Mouse (Mus musculus) cerebellum, postnatal 14 days (tissue): Measurements from ENCODE around the gene Cdh26.

Experiments
- DNase-seq, 2 experiments: peaks; one replicate each; pipeline ENCODE4 v3.0.0; 2021; ENCODE audit warnings: mixed read lengths in 2 of 2

The Cdh26 gene

DNA sequence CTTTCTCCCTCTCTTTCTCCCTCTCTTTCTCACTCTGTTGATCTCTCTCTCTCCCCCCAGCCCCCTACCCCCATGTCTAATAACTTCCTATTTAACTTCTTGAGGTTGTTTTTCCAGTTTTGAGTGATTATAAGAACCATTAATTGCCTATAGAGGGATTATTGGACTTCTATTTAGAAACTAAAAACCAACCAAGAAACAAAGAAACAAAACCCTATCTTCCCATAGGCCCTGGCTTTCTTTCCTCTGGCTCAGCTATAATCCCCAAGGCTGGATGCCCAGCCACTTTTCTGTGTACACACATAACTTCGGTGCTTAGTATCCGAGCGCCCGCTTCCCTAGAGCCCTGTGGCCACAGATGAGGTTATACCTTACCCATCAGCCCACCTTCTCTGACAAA lies at the start of gene Cdh26:
TSS of gene Cdh26 (plus strand) at position 301 of the 400 bp plus-strand sequence.
- DNase-seq: no peak

DNA sequence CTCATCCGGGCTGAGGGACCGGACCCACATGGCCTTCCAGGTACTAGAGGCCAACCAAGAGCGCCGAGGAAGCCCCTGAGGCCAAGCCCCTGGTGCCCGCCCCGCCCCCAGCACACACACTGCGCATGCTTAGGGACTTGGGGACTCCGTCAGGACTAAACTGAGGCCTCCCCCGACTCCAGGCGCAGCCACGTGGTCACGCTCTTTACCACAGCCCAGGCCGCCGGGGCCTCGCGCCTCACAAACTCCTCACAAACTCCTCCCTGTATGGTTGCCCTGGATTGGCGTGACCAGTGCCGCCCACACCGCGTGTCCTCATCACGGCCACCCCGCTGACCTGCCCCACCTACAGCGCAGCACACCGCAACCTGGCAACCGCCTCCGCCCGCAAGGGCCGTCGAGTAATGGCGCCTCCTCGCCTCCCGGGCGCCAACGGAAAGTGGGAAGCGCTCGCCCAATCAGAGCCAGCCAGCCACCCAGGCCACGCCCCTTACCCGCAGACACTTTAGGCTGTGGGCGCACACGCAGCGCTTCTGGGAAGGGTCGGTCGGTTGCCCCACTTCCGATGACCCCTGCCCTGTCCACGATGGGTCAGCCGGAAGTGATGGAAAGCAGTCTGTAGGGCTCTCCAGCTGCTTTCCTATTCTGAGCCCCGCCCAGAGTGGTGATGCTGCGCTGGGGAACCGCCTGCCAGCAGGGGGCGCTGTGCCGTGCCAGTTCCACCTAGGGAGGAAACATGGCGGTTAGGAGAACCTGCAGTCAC lies 23.1 kb upstream of the Cdh26 start, which contains the start of gene Sycp2:
TSS of gene Sycp2 (minus strand) at position 633 of the 763 bp plus-strand sequence.
- no peak for DNase-seq

DNA sequence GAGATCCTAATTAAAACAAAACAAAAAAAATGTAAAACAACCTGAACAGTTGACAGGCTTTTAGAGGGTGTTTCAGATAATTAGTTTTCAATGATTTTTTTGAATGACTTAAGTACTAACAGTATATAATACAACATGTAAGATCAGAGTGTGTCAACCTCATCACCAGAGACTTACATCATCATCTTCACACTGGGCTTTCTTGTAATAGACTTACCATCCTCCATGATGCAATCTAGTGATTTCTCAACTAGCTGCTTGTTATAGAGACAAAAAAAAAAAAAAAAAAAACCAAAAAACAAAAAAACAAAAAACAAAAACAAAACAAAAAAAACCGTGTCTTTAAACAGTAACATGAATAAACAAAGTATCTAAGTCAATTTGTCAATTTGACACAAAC lies 21.3 kb upstream of the Cdh26 start:
- DNase-seq: no peak

DNA sequence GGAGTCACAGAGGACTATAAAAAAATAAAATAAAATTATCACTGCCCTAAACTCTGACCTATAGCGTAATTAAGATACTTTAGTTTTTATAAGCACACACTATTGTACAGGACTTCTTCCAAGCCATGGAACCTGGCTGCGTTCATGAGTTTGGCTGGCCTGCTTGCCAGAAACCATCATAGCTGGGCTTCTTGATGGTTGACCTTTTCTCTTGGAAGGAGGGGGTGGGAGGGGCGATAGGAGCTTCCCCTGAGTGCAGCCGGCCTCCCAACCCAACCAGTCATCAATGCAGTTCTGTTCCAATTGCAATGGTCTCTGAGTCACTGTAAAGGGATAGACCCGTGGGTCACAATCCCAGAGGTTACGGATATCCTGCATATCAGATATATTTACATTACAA lies 20.0 kb upstream of the Cdh26 start:
- no peak for DNase-seq

DNA sequence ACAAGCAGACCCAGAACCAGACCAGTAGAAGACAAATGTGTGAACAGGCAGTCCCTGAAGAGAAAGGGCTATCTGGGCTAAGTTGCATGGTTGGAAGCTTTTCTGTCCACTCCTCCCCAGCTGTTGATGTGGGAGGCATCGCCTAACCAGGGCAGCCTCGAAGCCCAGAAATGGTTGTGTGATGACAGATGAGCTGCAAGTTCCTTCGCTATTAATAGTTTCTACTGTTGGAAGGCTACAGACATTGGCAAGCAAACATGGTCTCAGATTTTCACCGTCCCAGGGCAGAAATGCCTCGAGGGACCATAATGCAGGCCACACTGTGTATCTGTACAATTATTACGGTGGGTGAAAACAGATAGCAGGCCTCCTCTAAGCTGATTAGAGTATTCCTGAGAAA lies 17.7 kb upstream of the Cdh26 start:
- no peak for DNase-seq

DNA sequence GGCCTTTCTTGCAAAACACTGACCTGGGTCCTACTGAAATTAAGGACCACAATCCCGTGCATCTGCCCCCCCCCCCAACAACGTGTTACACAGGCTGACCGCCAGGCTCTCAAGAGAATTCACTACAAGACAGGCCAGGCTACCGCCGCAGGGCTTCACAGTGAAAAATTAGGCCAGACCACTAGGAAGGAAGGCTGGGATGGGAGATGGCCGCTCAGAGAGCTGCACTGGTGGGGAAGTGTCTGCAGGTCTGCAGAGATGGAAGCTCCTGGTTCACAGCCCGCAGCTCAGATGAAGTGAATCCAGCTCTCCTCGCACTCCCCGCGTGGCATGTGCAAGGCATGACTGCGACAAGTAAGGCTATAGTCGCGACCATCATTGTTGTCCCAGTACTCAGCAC lies 17.2 kb upstream of the Cdh26 start:
- peak in 1 of 2 experiments; percentile 28 for DNase-seq

DNA sequence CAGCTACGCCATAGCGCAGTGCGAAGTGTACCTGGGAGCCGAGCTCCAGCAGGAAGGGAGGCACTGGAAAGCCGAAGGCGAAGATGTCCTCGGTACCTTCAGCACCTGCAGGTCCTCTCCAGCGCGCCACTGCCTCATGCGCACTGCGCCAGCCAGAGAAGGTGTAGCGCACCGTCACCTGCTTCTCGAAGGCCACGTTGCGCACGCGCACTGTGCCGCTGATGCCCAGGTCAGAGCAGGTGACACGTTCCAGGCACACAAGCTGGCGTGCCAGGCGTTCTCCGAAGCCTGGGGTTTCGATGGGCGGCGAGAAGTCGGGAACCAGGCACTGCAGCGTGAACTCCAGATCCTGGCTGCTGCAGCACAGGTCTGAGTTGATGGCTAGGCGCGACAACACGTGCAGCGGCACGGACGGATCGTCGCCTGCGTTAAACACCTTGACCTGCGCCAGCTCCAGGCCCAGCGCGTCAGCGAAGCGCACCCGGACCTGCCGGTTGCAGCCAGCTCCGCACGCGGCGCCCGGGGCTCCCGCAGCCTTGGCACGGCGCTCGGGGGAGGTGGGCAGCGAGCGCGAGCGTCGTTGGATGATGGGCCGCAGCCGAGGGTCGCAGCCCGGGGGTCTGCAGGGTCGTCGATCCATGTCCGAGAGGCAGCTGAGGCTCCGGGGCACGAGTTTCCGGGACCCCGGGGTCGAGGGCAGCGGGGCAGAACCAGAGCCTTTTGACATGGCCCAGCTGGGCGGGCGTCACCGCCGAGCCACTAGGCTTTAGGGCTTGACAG lies 16.7 kb upstream of the Cdh26 start:
- DNase-seq: peak; percentile 54 to 61

DNA sequence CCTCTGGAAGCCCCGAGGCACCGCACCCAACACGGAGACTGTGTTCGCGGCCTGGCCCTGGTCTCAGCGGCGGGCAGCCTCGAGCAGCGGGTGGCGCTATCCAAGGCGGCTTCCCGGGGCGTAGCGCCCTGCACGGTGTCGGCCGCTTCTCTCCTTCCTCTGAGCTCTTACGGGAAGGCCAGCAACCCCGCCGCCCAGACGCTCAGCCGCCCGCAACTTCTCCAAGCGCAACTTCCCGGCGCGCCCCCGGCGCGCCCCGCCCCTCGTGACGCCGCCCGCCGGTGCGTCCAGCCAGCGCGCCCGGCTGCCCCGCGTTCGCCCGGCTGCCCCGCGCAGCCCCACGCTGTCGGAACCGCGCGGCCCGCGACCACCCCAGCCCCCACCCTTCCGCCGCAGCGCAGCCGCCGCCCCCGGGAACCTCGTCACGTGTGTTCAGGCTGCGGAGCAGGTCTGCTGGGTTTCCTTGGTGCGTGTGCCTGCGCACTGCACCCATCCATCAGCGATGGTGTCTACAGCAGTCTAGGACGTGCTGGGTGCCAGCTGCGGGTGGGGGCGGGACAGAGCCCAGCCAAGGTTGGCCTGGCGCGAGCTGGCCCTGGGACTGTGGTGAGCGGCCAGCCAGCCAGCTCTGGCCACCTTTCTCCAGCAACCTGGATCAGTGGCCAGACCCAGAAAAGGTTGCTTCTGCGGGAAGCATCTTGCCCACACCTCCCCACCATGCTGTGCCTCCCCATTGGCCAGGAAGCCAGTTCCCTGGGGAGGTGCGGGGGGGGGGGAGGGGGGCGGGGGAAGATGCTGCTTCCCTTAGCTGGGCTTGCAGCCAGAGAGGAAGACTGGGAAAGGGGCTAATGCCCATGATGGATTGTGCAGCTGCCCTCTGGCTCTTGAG lies 15.8 kb upstream of the Cdh26 start, which contains the start of the genes Ppp1r3d and Fam217b:
TSS of gene Ppp1r3d (minus strand) at position 212 of the 889 bp plus-strand sequence.
TSS of gene Fam217b (plus strand) at position 264 of the 889 bp plus-strand sequence.
- DNase-seq: peak; percentile 54 to 57

DNA sequence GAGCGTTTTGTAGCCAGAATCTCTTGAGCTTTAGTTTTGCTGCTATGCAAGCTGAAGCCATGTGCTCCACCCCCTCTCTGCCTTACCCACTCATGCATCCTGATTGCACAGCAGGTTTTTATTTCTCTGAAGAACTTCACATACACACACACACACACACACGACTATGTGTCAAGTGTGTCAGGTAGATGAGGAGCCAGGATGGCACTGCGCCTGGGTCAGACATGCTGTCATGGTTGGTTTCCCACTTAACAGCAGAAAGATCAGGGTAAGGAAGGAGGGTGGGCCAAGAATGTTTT lies 15.2 kb upstream of the Cdh26 start:
- DNase-seq: peak in 1 of 2 experiments; percentile 54

DNA sequence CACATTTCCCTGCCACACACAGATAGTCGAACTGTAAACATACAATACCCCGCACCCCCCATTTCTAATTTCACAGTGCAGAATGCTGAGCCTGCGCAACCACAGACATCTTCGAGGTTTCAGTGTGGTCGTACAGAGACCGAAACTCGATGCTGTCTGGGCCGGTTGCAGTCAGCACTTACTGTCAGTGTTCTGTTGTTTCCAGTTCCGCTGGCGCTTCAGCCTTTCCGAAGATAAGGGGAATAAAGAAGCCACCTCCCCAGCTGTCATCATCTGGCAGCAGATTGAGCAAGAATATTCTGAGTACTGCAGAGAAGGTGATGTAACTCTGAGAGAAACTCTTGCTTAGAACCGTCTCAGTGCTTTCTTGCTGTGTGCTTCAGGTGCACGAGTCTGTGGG lies 13.9 kb upstream of the Cdh26 start:
- no peak for DNase-seq

DNA sequence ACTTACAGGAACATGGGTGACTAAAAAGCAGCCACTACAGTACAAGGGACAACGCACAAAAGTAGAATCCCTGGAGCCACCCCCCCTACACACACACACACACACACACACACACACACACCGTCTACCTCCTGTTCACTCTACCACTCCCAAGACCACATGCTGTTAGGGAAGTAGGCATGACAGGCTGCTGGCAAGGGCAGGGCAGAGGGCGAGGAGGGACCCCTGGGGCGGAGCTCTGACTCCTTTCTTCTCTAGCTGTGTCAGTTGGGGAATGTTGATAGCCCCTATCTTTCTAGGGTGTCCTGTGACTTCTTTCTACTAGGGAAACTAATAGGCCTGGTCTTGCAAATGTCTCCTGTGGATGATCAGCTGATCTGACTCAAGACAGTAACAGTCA lies 13.4 kb upstream of the Cdh26 start:
- DNase-seq: peak in 1 of 2 experiments; percentile 22

DNA sequence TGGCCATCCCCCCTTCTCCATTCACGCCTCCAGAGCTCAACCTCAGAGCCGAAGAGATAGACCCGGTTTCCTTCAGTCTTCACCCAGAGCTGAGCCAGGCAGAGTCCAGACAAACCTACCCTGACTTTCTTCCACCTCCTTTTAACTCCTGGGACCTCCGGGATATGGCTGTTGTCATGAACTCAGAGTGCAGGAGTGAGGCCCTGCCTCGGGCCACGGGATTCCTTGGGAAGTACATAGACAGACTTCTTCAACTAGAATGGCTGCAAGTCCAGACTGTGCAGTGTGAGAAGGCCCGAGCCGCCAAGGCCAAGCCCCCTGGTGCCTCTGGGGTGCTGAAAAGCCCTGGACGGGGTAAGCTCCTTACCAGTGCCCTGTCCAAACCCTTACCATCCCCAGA lies 9.8 kb upstream of the Cdh26 start:
- DNase-seq: no peak

DNA sequence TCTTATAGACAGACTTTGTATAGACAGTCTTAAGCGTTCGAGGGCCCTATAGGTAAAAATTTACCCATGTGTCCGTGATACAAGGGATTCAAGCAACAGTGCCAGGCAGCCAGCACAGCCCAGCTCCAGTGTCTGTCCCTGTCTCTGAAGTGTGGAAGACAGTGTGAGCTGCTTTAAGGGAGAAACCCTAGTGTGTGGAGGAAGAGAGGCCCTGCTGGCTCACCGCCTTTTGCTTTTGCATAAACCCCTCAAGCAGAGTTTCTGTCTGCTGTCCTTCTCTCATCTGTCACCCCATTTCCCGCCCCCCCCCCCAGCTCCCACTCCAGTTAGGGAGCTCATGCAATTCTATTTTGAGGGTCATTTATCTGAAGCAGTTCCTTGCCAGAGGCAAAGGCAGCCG lies 8.7 kb upstream of the Cdh26 start:
- no peak for DNase-seq

DNA sequence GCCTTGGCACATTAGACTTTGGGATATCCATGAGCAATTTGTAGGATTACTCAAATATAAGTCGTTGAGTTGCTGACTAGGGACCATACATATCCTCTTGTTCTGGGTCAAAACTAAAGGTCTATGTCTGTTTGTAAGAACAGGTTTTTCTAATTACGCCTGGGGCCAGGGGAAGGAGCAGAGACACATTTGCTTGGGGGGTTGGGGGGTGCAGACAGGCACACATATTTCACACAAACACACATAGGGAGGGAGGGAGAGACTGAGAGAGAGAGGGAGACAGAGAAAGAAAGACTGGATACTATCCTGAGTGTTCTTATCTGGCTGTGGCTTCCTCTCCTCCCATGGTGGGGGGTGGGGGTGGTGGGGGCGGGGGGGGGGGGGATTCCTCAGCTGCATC lies 8.1 kb upstream of the Cdh26 start:
- no peak for DNase-seq

DNA sequence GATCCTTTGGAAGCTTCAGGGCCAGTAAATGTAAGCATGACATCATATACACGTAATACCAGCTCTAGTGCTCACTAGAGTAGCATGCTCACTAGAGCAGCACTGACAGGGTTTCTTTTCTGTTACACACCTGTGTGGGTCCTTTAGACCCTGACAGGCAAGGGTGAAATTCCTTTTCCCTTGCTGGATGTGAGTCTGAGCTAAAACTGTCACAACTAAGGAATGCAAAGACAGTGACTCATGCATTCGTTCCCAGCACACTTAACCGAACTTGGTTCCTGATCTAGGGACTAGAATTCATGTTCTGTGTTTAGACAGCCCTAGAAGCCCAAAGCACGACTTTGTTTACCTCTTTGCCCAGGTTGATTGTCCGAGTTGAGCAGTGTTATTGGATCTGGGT lies 7.1 kb upstream of the Cdh26 start:
- no peak for DNase-seq

DNA sequence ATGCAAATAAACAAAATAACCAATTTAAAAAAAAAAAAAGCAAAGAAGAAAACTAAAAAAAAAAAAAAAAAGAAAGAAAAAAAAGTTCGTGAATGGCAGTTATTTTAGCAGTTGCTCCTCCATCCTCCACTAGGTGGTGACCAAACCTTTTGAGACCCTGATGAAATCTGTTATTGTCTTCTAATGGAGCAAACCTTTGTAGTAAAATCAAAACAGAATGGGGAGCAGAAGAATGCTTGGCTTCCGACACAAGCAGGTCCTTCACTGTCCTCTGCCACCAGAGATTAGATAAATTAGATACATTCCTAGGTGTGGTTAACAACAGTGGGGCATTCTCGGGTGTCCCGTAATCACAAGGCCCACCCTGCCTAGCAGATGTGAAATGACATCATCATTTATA lies 4.1 kb upstream of the Cdh26 start:
- peak; percentile 50 to 57 for DNase-seq

DNA sequence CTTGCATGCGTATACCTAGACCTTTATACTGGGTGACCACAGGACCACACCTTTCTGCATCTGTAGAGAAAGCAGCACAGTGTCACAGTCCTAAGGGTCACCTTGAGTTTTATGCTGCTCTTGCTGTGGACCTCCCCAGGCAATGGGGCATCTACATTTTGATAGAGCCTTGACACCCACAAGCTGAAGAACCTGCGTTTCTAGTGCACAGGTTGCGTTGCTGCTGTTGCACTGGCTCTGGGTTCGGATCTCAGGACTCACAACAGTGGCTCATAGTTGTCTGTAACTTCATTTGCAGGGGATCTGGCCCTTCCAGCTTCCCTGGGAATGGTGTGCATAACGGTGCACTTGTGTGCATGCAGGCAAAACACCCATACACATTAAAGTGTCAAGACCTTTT lies 3.1 kb upstream of the Cdh26 start:
- DNase-seq: no peak

DNA sequence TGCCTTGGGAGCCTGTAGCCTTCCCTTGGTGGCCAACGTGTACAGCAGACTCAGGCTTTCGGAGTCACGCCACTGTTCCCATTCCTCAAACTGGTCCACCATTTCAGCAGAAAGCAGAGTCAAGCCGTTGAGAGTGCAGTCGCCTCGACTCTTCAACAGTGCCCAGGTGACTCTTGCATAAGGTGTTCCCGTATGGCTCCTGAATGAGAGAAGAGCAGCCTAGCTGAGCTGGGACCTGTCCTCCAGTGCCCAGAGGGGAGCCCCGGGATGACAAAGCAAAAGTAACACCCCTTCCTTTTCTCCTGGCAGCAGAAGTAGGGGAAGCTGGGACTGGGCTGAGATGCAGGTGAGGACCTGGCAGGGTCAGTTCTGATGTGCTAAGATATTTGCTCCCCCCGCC lies 2.1 kb upstream of the Cdh26 start:
- DNase-seq: no peak

DNA sequence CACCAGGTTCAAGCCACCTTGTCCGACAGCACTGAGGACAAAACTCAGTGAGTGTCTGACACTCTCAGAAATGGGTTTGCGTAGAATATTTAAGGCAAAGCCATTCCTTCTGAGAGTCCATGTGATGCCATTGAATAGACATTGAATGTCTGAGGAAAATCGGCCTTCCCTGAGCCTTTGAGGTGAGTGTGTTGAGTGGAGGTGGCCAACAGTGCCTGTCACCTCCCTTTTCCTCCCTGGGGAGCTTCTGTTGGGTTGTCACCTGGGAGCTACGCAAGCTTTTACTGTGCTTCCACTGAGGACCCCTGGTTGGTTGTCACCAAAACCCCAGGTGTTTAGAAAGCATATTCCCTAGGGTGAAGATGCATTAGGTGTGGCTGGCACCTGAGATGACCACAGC lies 1.7 kb upstream of the Cdh26 start:
- no peak for DNase-seq

DNA sequence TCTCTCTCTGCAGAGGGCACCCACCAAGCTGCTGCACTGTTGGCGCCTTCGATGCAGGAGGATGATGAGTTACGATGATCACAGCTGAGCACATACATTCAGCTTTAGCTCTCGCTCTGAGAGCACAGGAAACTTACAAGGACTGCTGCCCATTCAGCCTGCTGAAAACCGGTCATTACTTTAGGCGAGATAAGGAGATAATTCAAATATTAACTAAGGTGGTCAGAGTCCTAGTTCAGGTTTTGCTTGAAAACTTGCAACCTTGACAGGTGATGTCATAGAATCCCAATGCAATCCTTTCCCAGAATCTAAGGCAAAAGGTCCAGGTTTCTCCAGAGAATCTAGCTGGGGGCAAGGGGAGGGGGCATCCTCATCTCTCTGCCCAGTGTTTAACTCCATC lies 905 bp upstream of the Cdh26 start:
- DNase-seq: no peak

DNA sequence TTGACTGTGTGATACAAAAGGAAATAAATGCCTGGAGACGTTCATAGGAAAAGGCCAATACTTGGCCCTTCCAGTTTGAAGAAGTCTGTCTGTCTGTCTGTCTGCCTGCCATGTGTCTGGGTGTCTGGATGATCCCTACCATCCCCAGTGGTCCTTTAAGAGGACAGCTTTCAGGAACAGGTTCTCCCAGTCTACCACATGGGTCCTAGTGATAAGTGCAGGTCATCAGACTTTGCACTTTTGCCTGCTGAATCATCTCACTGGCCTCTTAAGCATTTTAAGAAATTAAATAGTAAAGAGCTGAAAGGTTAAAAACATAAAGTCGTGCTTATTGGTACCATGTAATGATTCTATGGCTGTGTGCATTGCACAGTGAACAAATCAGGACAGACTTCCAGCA lies 3.2 kb downstream of the Cdh26 start:
- DNase-seq: no peak

DNA sequence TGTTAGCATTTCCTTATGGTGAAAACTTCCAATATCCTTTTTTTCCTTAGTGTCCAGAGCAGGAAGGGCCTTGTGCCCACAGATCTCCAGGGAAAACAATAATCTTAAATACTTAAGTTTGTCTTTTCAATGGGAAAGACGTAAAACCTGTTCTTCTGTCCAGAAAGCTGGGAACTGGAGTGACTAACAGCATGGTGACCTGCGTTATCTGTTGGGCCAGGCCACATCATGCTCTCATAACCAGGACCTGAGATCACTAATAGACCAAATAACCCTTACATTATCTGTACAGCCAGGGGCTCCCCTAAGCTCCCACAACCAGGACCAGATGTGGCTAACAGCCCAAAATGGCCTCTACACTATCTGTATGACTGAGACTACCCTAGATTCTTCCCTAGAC lies 3.6 kb downstream of the Cdh26 start:
- DNase-seq: no peak

DNA sequence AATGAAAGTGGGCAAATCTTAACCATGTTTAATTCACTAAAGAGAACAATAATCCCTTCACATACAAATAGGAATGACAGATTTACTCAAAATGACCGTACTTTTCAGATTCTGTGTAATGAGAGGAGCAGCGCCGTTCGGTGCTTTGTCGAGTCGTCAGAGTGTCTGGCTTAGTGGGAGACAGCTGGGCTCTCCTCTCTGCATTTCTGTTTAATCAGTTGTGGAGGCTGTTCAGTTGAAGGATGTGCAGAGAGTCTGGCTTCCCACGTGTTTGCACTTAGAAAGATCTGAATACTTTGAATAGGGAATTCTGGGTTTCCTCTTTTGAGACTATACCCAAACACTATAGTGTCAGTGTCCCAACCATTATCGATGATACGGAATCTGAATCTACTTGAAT lies 7.0 kb downstream of the Cdh26 start:
- no peak for DNase-seq
